Mouse (Mus musculus) retina, postnatal 1 day (tissue): Measurements from ENCODE around the gene Serpina11.

Experiments
- DNase-seq: peaks from one replicate; pipeline ENCODE4 v3.0.0-alpha.2; 2012

Serpina11 gene

GRCm38 (mm10) chr12:103989857-103990256 lies at the start of gene Serpina11:
Gene Serpina11, minus strand, starts transcription at chr12:103989957.
- no peak for DNase-seq

GRCm38 (mm10) chr12:104038181-104038580 lies 48.4 kb upstream of the Serpina11 start:
- no peak for DNase-seq

- DNase-seq: no peak
Observed at GRCm38 (mm10) chr12:104033752-104034151, 44.0 kb upstream of the Serpina11 start.

GRCm38 (mm10) chr12:104029986-104030385 lies 40.2 kb upstream of the Serpina11 start:
- peak; percentile 33 for DNase-seq

GRCm38 (mm10) chr12:104015280-104015679 lies 25.5 kb upstream of the Serpina11 start:
- DNase-seq: no peak

- no peak for DNase-seq
Observed at GRCm38 (mm10) chr12:104013620-104014019, 23.9 kb upstream of the Serpina11 start, which contains the start of gene Serpina9. Gene Serpina9, minus strand, starts transcription at chr12:104013755.

GRCm38 (mm10) chr12:104004689-104005088 lies 14.9 kb upstream of the Serpina11 start:
- DNase-seq: no peak

- no peak for DNase-seq
Observed at GRCm38 (mm10) chr12:104003238-104003612, 13.5 kb upstream of the Serpina11 start.

GRCm38 (mm10) chr12:104002569-104003237 lies 12.9 kb upstream of the Serpina11 start:
- no peak for DNase-seq

GRCm38 (mm10) chr12:104000594-104000993 lies 10.8 kb upstream of the Serpina11 start:
- DNase-seq: no peak

GRCm38 (mm10) chr12:103999611-104000010 lies 9.9 kb upstream of the Serpina11 start:
- DNase-seq: no peak

- DNase-seq: no peak
Observed at GRCm38 (mm10) chr12:103996513-103996912, 6.8 kb upstream of the Serpina11 start.

- DNase-seq: peak; percentile 73
Observed at GRCm38 (mm10) chr12:103995292-103996072, 5.7 kb upstream of the Serpina11 start.

- DNase-seq: no peak
Observed at GRCm38 (mm10) chr12:103992945-103993344, 3.2 kb upstream of the Serpina11 start.

- DNase-seq: no peak
Observed at GRCm38 (mm10) chr12:103989514-103989767, 316 bp downstream of the Serpina11 start.

GRCm38 (mm10) chr12:103988754-103989513 lies 823 bp downstream of the Serpina11 start:
- DNase-seq: no peak

- no peak for DNase-seq
Observed at GRCm38 (mm10) chr12:103985868-103986267, 3.9 kb downstream of the Serpina11 start.

GRCm38 (mm10) chr12:103984935-103985334 lies 4.8 kb downstream of the Serpina11 start:
- peak; percentile 54 for DNase-seq

GRCm38 (mm10) chr12:103981646-103982360 lies 8.0 kb downstream of the Serpina11 start:
- DNase-seq: no peak

GRCm38 (mm10) chr12:103978294-103978693 lies 11.5 kb downstream of the Serpina11 start:
- DNase-seq: no peak

GRCm38 (mm10) chr12:103977846-103978245 lies 11.9 kb downstream of the Serpina11 start:
- DNase-seq: peak; percentile 53

- no peak for DNase-seq
Observed at GRCm38 (mm10) chr12:103977060-103977459, 12.7 kb downstream of the Serpina11 start.

GRCm38 (mm10) chr12:103971080-103971479 lies 18.7 kb downstream of the Serpina11 start:
- DNase-seq: no peak
